Mouse (Mus musculus): ENCODE measurements around the gene Sstr5.

Gene Sstr5

DNA sequence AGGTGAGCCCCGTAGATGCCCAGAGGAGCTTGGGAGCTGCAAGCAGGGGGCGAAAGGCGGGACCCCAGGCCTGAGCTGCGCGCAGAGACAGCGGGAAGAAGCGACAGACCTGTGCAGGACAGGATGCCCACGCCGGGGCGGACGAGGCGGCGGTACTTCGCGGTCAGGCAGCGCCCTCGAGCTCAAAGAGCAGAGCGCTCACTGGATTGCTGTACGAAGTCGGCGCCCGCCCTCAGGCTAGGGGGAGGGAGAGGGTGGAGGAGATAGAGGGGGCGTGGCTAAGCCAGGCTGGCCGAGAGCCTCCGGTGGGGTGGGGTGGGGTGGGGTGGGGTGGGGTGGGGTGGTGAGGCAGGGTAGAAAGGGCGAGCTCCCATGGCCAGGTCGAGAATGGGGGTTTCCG lies at the start of gene Sstr5:
Gene Sstr5 (minus strand): TSS at position 276 of the 400 bp plus-strand sequence.
- DNase-seq (ENCODE audit: low read depth): no peak

DNA sequence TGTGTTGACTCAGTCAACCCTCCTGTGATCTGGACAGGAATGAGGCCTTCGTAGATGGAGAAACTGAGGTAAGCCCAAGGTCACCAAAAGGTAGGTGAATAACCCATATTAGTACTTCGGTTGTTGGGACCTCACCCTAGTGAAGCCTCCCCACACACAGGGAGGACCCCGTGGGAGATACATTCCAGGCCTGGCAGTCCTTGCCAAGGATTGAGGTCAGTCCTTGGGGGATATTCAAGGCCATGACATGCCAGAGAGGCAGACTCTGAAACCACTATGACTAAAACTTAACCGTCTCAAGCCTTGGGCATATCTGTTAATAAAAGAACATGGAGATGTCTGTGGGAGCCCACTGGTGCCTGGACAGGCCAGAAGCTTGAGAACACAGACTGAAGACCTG lies 44.7 kb upstream of the Sstr5 start:
- peak; percentile 27 for DNase-seq (ENCODE audit: low read depth)

DNA sequence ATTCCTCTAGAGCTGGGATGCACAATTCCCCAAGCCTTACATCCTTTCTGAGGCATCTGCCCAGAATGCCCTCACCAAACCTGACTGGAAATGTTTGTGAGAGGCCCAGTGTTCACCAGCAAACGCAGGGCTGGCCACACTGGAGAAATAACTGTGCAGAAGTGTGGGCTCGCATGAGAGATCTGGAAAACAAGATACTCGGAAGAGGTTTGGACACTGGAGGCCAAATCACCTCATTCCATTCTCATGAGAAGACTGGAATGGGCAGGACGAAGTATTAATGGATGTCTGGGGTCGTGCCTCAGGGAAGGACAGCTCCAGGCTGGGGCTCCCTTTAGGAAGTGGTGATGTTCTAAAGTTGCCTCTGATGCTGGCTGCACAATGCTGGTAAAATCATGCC lies 43.6 kb upstream of the Sstr5 start:
- peak; percentile 60 for DNase-seq (ENCODE audit: low read depth)

DNA sequence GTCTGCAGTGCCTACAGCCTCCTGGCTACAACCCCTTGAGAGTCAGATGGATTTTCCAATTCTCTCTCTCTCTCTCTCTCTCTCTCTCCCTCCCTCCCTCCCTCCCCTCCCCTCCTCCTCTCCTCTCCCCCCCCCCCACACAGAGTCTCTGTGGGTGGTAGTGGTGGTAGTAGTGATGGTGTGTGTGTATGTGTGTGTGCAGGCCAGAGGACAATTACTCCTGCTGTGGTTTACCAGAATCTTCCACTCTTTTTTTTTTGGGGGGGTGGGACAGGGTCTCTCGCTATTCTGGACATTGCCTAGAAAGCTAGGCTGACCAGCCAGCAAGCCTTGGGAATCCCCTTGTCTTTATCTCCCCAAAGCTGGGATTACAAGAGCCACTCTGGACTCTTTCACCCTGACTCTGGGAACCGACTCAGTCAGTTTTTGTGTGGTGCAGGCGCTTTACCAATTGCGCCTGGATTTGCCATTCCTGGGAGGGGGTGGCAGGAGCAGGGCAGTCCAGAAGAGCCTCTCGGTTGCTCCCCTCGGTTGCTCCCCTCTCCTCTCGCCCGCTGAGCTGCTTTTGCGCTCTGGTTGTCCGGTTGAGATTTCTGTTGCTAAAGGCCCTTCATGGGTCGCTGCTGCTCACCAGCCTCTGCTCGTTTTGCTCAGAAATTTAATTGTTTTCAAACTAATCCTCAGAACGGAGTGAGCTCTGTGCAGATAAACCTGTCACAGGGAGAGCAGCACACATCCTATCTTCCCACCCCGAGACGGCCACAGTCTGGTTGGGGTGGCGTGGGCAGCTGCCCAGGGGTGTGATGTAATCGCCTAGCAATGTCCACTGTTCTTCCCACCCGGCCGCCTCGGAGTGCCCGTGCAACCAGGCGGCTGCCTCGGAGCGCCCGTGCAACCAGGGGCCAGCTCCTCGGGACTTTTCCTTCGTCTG lies 42.1 kb upstream of the Sstr5 start:
- DNase-seq (ENCODE audit: low read depth): peak; percentile 81

DNA sequence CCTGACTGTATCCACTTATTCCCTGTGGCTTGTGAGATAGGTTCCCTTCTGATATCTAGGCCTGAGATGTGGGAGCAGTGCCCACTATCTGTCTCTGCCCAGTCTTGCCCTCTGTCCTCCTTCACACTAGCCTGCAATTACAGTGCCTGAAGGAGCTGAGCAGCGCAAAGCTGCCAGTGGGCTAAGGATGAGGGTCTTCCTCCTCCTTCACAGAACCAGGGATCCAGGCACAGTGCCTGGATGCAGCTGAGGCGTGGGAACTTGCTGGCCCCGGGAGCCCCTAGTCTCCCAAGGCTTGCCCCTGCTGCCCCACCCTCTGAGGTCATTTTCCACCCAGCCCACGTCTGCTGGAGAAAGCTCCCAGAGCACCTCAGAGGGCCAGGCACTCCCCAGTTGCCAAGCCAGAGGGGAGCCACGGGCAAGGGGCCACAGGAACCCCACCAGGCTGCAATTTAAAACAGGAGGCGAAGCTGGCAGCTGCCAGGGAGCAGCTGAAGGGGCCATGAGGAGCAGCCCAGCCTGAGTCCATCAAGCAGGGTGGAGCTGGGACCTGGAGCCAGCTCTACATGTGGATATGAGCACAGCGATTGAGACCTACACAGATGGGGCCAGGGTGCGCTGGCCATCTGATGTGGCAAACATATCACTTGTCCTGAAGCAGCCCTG lies 33.4 kb upstream of the Sstr5 start:
- no peak for DNase-seq (ENCODE audit: low read depth)

DNA sequence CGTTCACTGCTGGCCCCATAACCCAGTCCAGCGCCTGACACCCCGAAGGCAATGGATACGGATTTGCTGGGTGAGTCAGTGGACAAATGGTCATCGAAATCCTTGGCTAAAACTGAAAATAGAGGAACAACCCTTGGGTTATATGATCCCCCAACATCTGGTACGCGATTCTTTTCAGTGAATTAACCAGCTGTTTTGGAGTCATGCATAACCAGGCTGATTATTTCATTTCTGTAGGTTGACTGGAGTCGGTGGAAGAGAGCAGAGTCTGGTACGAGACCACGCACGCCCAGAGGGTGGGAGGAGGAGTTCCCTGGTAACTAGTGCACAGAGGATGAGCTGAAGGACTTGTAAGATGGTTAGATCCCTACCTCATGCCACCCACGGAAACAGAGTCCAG lies 25.0 kb upstream of the Sstr5 start:
- DNase-seq (ENCODE audit: low read depth): no peak

DNA sequence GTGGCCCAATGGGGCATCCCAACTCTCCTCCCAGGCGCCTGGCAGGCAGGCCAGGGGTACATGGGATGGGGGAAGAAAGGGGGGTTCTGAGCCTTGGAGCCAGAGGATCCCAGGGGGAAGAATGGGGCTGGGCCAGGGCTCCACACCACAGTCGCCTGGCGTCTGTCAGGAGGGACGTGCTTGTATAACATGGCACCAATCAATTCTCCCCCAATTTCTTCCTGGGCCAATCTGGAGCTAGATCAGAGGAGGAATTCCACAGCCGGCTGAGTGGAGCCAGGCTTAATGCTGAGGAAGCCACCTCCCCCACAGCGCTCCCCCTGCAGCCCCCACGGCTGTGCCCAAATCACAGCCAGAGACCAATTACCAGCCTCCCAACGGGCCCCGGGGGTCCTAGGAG lies 23.4 kb upstream of the Sstr5 start:
- DNase-seq (ENCODE audit: low read depth): no peak

DNA sequence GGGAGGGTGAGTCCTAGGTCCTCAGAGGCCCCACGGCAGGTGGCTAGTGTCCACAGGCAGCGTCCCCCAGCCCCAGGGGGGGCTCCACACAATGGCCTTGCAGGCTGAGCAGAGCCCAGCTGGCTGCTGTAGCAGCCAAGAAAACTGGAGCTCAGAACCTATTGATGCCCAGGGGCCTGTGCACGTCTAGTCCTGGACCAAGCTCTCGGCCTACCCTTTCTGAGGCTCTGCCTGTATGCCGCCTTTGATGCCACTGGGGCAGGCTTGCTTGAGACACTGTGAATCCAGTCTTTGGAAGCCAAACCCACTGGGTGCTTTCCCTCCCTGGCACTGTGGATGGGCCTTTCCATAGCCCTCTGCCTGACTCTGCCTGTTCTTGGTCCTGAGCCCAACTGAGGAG lies 22.4 kb upstream of the Sstr5 start:
- no peak for DNase-seq (ENCODE audit: low read depth)

DNA sequence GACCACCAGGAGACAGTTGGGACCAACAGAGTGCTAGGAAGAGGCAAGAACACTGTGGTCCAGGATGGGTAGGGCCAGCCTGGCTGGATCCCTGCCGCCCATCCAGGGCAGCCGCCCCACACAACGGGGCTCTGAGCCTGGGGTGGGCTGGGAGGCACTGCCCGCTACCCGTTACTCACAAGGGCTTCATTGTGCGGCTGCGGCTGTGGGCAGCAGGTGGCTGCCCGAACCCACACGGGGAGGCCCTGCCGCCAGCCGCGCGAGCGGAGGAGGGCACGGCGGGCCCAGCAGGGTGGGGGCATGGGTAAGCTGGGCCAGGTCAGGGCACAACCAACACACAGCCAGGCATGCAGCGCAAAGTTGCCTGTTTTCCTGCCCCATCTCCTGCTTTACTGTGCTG lies 21.1 kb upstream of the Sstr5 start:
- DNase-seq (ENCODE audit: low read depth): no peak

DNA sequence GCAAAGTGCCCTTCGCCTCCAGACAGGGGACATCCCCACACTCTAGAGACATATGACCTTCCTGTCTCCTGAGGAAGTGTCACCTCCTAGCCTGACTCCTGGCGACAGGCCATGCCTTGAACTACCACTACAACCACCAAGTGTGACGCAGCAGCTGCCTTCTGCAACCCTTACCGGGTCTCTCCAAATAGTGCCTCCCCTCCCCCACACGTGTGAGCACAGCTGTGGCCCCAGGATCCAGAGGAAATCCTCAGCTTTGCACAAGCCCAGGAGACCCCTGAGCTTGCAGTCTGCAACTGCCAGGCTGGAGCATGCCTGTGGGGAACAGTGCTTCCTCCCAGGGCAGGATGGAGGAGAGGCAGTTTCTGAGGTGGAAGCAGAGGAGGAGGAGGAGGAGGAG lies 19.2 kb upstream of the Sstr5 start:
- DNase-seq (ENCODE audit: low read depth): no peak

DNA sequence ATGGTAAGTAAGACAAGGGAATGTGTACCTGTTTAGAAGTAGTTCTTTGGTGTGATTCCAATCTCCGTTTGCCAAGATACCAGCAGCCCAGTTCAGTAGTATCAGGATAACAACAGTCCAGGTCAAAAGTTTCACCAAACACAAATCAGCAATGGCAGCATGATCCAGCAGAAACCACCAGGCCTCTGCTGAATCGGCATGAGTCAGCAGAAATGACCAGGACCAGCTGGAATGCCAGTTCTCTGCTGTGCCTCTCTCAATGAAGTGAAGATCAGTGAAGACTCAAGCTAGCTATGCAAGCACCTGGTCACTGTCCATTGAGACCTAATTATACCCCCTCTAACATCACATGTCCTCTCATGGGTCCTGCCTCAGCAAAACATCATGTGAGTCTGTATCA lies 17.0 kb upstream of the Sstr5 start:
- DNase-seq (ENCODE audit: low read depth): peak; percentile 36

DNA sequence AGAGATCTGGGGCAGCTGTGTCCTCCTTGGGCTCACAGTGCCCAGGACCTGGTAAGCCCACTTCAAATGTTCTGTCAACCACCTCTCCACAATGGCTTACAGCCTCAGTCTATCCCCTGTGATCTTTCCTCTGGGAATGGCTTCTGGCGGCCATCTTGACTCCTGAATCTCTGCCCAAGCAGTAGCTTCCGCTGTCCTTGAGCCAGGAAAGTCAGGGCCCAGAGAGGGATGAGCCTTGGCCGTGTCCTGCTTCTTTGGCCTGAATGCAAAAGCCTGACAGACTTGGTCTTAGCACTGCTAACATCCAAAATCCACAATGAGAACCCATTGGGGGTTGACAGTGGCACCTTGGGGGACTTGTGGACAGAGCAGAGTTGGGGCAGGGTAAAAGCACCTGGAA lies 14.8 kb upstream of the Sstr5 start:
- no peak for DNase-seq (ENCODE audit: low read depth)

DNA sequence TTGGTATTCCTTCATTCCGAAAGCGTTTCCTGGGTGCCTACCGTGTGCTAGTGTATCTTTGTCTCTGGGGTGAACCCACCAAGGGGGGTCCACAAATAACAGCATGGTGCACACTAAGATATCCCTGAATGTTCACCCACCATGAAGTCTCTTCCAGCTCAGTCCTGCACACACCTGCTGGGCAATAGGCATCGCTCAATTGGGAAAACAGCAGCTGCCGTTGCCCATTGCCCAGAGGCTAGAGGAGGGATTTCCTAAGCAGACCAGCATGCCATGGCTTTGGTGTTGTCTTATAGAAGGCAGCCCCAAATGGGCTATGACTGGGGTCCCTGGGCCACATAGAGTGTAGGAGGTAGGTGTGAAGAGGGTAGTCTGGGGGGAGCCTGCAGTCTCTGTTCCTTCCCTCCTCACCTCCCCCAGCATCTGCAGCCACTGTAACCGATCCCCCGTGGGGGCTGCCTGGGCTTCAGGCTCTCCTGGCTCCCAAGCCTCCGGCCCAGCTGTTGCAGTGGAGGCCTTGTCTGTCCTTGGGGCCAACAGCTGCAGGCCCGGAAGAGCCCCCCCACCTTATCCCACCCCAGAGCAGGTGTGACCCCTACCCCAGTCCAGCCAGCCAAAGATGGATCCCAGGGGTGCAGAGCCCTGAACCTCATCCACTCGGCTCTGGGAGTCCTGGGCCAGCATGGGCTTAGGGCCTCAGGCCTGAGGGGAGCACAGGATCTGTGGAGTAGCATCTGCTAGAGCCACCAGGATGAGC lies 13.2 kb upstream of the Sstr5 start:
- no peak for DNase-seq (ENCODE audit: low read depth)

DNA sequence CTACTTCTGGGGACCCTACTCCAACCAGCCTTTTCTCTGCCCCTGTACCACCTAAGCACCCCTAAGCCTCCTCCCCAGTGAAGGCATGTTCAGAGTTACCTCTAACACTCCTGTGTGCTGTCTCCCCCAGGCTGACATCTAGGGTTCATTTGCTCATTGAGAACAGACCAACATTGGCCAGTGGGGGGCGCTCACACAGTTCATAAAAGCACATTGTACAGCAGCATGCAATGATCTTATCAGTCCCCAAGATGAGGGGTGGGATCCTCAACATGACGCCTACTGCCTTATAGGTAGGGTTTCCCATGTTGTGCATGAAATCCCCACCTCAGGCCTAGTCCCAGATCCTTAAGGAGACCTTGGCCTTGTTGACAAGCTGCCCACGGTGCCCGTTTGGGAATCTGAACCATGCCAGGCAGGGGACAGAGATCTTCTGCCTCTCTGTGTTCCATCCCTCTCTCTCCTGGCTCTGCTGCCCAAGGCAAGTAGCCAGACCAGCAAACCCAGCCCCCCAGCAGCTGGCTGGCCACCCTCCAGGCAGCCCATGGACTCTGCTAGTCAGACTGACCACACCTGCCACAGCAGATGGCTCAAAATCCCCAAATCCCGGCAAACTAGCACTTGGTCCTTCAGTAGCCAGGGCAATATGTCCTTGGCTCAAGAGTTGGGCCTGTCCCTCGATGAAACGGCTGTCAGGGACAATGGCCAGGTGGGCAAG lies 11.9 kb upstream of the Sstr5 start:
- DNase-seq (ENCODE audit: low read depth): peak; percentile 70

DNA sequence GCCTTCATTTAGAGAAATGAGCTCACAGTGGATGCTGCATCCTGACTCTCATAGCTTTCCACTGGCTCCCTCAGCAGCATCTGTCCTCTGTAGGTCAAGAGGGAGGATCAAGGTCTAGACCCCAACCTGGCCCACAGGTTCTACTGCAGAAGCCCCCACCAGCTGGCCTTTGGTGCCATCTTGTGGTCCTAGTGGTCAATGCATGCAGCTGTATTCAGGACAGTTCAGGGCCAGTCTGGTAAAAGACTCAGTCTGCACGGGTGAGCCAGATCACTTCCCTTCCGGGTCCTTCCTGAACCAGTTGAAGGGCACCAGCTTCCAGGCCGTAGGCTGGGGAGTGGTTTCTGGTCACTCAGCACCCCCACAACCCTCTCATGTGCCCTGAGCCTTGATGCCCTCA lies 10.7 kb upstream of the Sstr5 start:
- DNase-seq (ENCODE audit: low read depth): peak; percentile 80

DNA sequence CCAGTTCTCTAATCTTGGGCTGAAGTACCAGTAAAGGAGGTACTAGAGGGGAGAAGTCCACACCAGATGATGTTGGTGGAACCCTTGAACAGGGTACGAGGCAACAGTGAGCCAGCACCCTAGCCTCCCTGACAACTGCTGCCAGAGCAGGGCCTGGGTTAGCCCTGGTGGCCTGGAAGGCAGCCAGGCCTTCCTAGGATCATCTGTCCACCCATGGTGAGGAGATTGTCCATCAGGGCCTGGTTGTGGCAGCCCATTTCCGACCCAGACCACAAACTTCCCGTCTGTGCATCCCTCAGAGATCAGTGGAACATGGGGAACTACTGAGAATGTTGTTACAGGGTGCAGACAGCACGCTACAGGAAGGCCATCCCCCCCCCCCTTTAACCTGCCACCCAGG lies 5.5 kb upstream of the Sstr5 start:
- no peak for DNase-seq (ENCODE audit: low read depth)

DNA sequence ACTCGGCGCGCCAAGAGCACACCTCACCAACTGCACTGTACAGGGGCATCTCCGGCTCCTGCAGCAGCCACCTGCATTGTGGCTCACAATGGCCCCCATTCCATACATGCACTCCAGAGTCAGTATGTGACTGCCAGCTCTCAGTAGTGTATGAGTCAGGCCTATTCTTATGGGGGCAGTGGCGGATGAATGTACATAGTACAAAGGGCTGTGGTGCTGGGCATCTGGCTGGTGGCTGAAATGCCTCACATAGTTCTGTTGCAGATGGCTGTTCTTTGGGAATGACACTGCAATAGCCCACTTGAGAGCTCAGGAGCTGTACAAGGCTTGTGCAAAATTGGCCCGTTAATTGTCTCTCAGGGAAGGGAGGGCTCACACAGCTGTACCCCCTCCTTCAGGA lies 15.0 kb downstream of the Sstr5 start:
- no peak for DNase-seq (ENCODE audit: low read depth)

DNA sequence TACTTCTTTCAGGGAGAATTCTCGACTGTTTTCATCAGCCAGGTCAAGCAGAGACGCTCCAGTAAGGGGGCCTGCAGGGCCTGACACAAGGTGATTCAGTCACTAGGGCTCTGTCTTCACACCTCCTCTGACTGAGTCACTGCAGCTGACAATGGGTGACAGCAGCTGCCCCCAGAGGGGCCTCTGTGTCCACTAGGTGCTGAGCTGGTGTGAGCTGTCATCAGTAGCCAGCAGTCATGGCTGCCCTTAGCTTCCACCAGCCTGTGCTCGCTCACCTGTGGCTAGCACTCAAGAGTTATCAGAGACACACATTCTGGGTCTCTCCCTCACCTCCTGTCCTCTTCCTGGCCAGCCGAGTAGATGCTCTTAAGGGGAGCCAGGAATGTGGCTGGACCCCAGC lies 16.3 kb downstream of the Sstr5 start:
- no peak for DNase-seq (ENCODE audit: low read depth)

DNA sequence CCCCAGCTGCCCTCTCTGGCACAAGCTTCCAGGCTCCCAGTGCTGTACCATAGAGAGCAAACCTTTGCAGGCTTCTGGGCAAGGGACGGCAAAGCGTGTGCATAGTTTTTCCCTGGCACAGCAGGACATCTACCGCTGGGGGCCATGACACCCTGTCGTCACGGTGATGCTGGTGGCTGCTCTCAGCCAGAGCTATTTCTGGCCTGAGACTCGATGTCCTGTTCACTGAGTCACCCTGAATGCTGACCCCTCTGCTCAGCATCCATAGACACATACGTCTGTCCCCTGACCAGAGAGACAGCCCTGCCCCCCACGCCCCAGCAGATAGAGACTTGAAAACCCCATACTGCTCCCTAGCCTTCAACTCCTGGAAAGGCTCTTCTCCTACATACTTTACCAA lies 16.9 kb downstream of the Sstr5 start:
- no peak for DNase-seq (ENCODE audit: low read depth)

DNA sequence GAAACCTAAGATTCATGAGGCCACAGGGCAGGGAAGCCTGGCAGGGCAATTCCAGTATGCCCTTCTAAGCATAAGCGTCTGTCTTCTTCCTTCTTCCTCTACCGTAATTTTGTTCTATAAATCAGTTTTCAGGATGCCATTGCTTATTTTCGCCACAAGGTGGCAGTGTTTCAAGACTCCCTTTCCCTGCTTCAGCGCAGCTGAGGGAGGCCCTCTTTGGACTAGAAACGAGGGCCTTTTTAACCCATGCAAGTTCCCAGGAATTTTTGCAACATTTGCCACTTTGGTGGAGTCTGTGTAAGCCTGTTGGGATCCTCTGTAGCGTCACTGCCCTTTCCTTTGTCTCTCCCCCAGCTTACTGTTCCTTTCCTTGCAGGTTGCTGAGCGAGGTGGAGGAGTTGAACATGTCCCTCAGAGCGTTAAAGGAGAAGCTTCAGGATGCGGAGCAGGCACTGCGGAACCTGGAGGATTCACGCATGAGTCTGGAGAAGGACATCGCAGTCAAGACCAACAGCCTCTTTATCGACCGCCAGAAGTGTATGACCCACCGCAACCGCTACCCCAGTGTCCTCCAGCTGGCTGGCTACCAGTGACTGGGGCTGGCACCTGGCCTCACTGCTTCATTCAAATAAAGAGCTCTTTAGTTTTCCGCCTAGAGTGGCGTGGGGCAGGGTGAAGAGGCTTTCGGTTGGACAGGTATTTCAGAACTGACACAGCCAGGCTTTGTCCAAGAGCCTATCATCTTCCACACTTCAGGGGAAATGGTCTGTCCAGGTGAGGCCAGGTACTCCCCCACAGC lies 20.9 kb downstream of the Sstr5 start:
- DNase-seq (ENCODE audit: low read depth): peak; percentile 83

DNA sequence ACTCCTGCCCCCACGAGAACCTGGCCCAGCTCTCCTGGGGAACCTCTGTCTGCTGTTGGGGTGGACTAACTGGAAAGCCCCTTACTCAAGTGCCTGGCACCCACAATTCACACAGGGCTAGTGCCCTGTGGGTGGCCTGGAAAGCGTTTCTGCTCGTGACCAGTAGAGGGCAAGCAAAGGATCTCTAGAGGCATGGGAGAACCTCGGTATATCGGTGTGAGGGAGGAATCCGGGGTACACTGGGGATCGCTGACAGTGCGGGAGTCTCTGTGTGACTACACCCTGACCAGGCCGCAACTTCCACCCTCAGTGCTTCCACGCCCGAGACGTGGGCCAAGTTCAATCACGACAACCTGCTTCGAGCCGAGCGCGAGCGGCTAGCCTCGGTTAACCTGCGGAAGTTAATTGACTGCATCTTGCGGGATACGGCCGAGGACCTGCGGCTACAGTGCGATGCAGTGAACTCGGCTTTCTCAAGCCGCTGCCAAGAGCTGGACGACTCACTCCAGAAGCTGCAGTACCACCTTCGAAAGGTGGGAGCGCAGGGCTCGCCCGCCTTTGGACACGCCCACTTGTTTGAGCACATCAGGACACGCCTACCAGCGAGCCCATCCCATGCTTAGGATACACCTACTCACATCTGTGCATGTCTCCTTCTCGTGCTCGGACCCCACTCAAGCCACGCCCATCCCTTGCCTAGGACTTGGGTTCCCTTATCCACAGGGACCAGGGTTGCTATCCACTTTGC lies 22.6 kb downstream of the Sstr5 start:
- DNase-seq (ENCODE audit: low read depth): peak; percentile 42

Data from NIH3T3 (cell line).